Mouse (Mus musculus) heart, adult 8-10 months (tissue): ENCODE measurements at regions not wholly inside any gene's neighbourhood (a gene's known extent, or its start where the extent isn't known, plus 50 kb on each side); places are given as distances from the start of the nearest gene placed in this dataset.

Experiments used
- DNase-seq: peaks from one replicate; pipeline ENCODE4 v3.0.0; 2022; ENCODE audit warnings: low spot score

DNA sequence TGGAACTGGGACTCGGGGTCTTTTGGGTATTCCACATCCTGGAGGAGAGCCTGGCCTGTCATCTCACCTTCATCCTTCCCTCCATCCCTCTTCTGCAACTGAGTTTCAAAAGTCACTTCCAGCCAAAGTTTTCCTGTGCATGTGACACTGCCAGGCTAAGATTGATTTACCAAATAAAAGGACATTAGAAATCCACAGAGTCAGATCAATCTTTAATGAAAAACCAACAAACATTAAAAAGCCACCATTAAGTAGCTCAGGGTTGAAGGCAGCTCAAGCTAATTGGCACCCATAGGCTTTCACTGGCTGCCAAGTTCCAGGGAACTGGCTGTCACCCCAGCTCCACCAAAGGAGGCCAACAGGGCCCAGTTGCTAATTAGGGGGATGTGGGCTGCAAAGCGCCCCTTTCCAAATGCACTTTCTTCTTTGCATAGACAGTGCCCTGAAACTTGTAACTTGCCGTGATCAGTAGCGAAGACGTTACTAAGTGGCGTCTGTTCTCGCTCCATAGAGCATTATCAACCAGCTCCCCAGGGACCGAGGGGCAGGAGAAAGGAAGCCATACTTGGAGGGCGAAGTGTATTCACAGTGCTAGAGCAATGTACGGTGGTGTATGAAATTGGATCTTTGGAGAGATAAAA, 464.6 kb upstream of the Gm19410 start:
- no peak for DNase-seq

DNA sequence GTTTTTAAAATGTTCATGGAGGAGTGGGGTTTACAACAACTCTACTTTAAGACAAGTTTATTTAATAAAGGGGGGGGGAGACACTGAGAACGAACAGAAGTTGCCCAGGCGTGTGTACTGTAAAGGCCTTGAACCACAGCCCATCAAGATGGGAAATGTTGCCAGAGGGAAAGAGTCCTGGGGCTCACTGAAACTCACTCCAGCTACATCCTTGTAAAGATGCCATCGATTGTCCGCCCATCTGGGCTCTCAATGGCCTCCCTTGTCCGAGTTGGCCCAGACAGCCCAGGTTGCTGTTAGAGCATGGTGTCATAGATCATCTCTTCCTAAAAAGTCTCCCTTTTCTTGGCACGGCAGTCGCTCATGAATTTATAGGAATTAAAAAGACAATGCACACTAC, 462.7 kb upstream of the Gm19410 start:
- DNase-seq: no peak

DNA sequence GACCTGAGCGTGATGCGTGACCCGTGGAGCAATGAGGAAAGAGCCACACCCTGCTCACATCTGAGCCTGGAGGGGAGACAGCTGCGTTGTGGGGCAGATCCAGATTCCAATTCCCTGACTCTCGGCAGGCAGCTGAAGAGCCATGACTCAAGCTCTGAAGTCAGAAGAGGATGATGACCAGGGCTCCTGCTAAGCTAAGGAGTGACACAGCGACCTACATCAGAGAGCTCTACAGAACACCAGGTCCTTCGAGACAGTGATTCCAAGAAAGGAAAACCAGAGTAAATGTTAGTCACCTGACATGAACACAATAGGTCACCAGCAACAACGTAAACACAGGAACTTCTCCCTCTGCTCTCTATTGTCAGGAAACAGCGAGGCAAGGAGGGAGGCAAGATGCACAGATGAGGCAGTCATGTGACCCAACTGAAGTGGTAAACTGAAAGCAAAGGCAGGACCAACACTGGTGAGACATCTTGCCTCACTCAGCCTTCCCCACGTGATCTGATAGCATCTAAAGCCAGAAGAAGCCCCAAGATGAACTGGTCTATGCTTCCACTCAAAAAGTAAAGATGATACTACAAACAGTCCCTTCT, 444.2 kb upstream of the Gm19410 start:
- DNase-seq: no peak

DNA sequence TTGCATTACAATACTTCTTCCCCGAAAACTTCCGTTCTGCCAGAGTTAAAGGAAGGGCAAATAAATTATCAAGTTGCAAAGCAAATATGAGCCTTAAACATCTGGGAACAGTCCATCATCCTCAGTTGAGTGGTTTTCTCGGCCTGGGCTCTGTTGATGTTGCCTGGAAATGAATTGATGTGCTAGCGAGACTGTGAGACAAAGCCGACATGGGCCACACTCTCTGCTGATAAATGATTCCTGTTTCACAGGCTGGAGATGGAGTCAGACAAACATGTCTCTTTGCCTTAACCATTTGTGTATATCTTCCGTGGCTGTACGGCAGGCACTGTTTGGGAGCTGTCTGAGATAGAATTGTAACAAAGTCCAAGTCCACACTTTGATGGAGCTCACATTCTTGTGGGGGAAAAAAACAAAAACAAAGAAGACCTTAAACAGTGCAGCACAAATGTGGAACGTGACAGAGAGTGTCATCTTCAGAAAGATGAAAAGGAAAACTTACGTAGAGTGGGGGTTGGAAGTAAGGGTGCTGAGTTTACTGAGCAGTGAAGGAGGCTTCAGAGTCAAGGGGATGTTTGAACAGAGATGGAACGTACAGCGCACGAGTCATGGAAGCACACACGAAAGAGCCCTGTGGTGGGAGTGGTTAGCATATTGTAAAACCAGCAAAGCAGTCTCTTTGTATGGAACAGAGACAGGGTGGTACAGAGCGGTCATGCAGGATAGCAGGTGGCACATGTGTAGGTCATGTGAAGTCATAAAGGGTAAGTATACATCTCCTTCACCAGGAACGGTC, 442.2 kb upstream of the Gm19410 start:
- no peak for DNase-seq
